Mouse (Mus musculus) midbrain, embryonic 16.5 days (tissue): ENCODE results near the gene Gtf3c6. TPM values are rescaled to one million over a fixed set of nuclear protein-coding genes. Genes with fewer than 3 reads are reported as not detected.

Experiments
- ATAC-seq: fragments of 200-750 bp; cut with Nextera tagmentation; 2 replicates; pipeline ENCODE4 v1.8.0; 2017; ENCODE audit warnings: moderate TSS enrichment
- H3K27ac ChIP-seq: fragments of 300-500 bp; sonication (generic); 2 replicates; pipeline ENCODE4 v1.5.1; 2014; ENCODE audit warnings: mild to moderate bottlenecking, low read length, mixed read lengths
- H3K27me3 ChIP-seq: fragments of 300-500 bp; sonication (generic); 2 replicates; pipeline ENCODE4 v1.6.1; 2014; ENCODE audit warnings: low read depth, low read length, mixed read lengths; ENCODE audit not compliant: control insufficient read depth, insufficient read depth
- H3K36me3 ChIP-seq: fragments of 300-500 bp; sonication (generic); 2 replicates; pipeline ENCODE4 v1.6.1; 2014; ENCODE audit warnings: mild to moderate bottlenecking, low read length, moderate library complexity, mixed read lengths; ENCODE audit not compliant: control insufficient read depth, insufficient read depth
- H3K4me1 ChIP-seq: fragments of 300-500 bp; sonication (generic); 2 replicates; pipeline ENCODE4 v1.6.1; 2014; ENCODE audit warnings: mild to moderate bottlenecking, low read length, mixed read lengths; ENCODE audit not compliant: control insufficient read depth, insufficient read depth
- H3K4me2 ChIP-seq: fragments of 300-500 bp; sonication (generic); 2 replicates; pipeline ENCODE4 v1.6.1; 2014; ENCODE audit warnings: mild to moderate bottlenecking, low read length, mixed read lengths
- H3K4me3 ChIP-seq: fragments of 300-500 bp; sonication (generic); 2 replicates; pipeline ENCODE4 v1.5.1; 2014; ENCODE audit warnings: low read depth, mild to moderate bottlenecking, low read length, moderate library complexity, mixed read lengths
- H3K9ac ChIP-seq: fragments of 300-500 bp; sonication (generic); 2 replicates; pipeline ENCODE4 v1.6.1; 2014; ENCODE audit warnings: low read depth, low read length, mixed read lengths
- H3K9me3 ChIP-seq: fragments of 300-500 bp; sonication (generic); replicated peaks from 2 replicates; pipeline ENCODE4 v1.6.1; 2014; ENCODE audit warnings: mild to moderate bottlenecking, low read length, mixed read lengths; ENCODE audit not compliant: control insufficient read depth, poor library complexity, severe bottlenecking
- WGBS: fragments of 180-500 bp; shearing (Covaris S2); extraction: QIAGEN DNeasy Blood & Tissue Kit; methylation state at CpG from one replicate; pipeline ENCODE4 v1.1.7; 2014; 5-methylcytosine and 5-hydroxymethylcytosine counted together
- polyA plus RNA-seq: library from polyadenylated mRNA; unstranded; fragments of >200 nt; fragmentation: Nextera tagmentation; extraction: Ambion mirVana; gene quantifications from 2 replicates; pipeline ENCODE4 v1.2.1, GENCODE M21; 2015

Gtf3c6 gene
- polyA plus RNA-seq, 1 experiment from 2014 or later = 73.7 TPM

GRCm38 (mm10) chr10:40212443-40213169 lies 45.3 kb downstream of the Gtf3c6 start:
- Histone ChIP-seq H3K27me3 (no peaks in the 10 kb centered on the region), H3K4me3 (no peak overlapping the region), H3K4me1 (no peaks in the 10 kb centered on the region), H3K27ac (no peak overlapping the region), H3K9me3 (no peaks in the 10 kb centered on the region), H3K36me3 (no peaks in the 10 kb centered on the region), H3K4me2 (no peak overlapping the region), H3K9ac (no peak overlapping the region)
- peak; percentile 82 for ATAC-seq
- WGBS = 38% methylated on average over 13 of the region's 13 CpGs

Other genes starting within 250 kb of the Gtf3c6 start
- 0.48 and 0.72 TPM in 2 replicates for gene Mfsd4b1, start 232.8 kb downstream of the Gtf3c6 start, polyA plus RNA-seq
- gene Slc16a10, start 115.8 kb downstream of the Gtf3c6 start, polyA plus RNA-seq = 1.9 and 4.1 TPM in 2 replicates
- 64.8 and 68.8 TPM in 2 replicates for gene Rpf2, start 11.1 kb downstream of the Gtf3c6 start, polyA plus RNA-seq
- 40.8 and 41.9 TPM in 2 replicates for gene Amd1, start 44.1 kb upstream of the Gtf3c6 start, polyA plus RNA-seq
- 7.2 and 7.7 TPM in 2 replicates for gene Cdk19, start 81.5 kb upstream of the Gtf3c6 start, polyA plus RNA-seq